19 mouse cellular contexts compared by ENCODE assay signal in the genomic region with DNA sequence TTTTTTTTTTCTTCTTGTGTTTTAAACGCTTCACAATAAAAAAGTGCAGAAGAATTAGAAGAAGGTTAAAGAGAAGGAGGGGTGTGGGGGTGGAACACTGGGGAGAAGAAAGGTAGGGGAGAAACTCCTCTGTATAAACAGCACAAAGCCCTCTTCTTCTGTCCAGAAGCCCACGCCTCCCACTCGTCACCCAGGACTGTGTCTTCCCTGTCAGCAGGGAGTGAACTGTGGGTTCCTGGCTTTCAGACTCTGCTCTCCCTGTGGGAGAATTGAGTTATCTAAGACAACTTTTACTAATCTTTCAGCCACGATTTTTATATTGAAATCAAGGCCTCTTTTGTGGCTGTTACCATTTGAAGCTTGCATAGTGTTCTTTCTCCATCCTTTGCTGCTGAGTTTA.
"Had no signal": no experiment of that assay in that cellular context is flagged by ENCODE, and none has a peak within 500 bp of the region (broad histone marks: within the 10 kb centered on the region; RNA-seq: fewer than 3 reads in every experiment).

No protein-coding gene starts in this region.

- ATAC-seq: intestine, embryonic 15.5 days; lung, postnatal 0 days; midbrain, embryonic 16.5 days had no signal

- DNase-seq: kidney, adult 11 months; kidney, adult 8-10 months; kidney, postnatal 10 days; kidney, postnatal 36 days; liver, embryonic 13.5 days; lung, embryonic 14.5 days; right cerebral cortex, postnatal 14 days; right cerebral cortex, postnatal 4 days; thymus, adult 2 months; thymus, postnatal 25 days had no signal

- H3K27ac ChIP-seq: intestine, embryonic 15.5 days; kidney, embryonic 15.5 days; liver, embryonic 13.5 days; macrophage; midbrain, embryonic 12.5 days; neural tube, embryonic 13.5 days; stomach, postnatal 0 days had no signal

- H3K9ac ChIP-seq: intestine, embryonic 15.5 days; kidney, embryonic 15.5 days; liver, embryonic 13.5 days; lung, embryonic 14.5 days; midbrain, embryonic 12.5 days; neural tube, embryonic 13.5 days had no signal

- H3K4me2 ChIP-seq: intestine, embryonic 15.5 days; kidney, embryonic 15.5 days; liver, embryonic 13.5 days; lung, embryonic 14.5 days; midbrain, embryonic 12.5 days; neural tube, embryonic 13.5 days had no signal

- H3K27me3 ChIP-seq: intestine, embryonic 15.5 days; kidney, embryonic 15.5 days; liver, embryonic 13.5 days; midbrain, embryonic 12.5 days; neural tube, embryonic 13.5 days had no signal

- H3K36me3 ChIP-seq: intestine, embryonic 15.5 days; kidney, embryonic 15.5 days; liver, embryonic 13.5 days; midbrain, embryonic 12.5 days; neural tube, embryonic 13.5 days had no signal

- H3K9me3 ChIP-seq: intestine, embryonic 15.5 days; kidney, embryonic 15.5 days; liver, embryonic 13.5 days; midbrain, embryonic 12.5 days; neural tube, embryonic 13.5 days had no signal

- H3K4me1 ChIP-seq: intestine, embryonic 15.5 days; kidney, embryonic 15.5 days; liver, embryonic 13.5 days had no signal

- H3K4me3 ChIP-seq: intestine, embryonic 15.5 days; kidney, embryonic 15.5 days; liver, embryonic 13.5 days; midbrain, embryonic 12.5 days; myocyte; neural tube, embryonic 13.5 days had no signal
